Mouse (Mus musculus) limb, embryonic 13.5 days (tissue): Measurements from ENCODE around the gene Cacna2d3. TPM values are rescaled to one million over a fixed set of nuclear protein-coding genes. Genes with fewer than 3 reads are reported as not detected.

Source experiments
- ATAC-seq: fragments of 200-750 bp; cut with Nextera tagmentation; 2 replicates; pipeline ENCODE4 v1.8.0; 2017; ENCODE audit warnings: low read depth, moderate number of reproducible peaks, moderate TSS enrichment; ENCODE audit not compliant: low FRiP score
- H3K27ac ChIP-seq: fragments of 300-500 bp; sonication (generic); 2 replicates; pipeline ENCODE4 v1.5.1; 2015; ENCODE audit warnings: inconsistent platforms, mild to moderate bottlenecking, moderate library complexity
- H3K27me3 ChIP-seq: fragments of 300-500 bp; sonication (generic); 2 replicates; pipeline ENCODE4 v1.6.1; 2015; ENCODE audit warnings: mild to moderate bottlenecking, inconsistent platforms
- H3K36me3 ChIP-seq: fragments of 300-500 bp; sonication (generic); 2 replicates; pipeline ENCODE4 v1.6.1; 2015; ENCODE audit warnings: inconsistent platforms, mild to moderate bottlenecking, moderate library complexity
- H3K4me1 ChIP-seq: fragments of 300-500 bp; sonication (generic); 2 replicates; pipeline ENCODE4 v1.6.1; 2015; ENCODE audit warnings: inconsistent platforms
- H3K4me2 ChIP-seq: fragments of 300-500 bp; sonication (generic); replicated peaks from 2 replicates; pipeline ENCODE4 v1.6.1; 2015; ENCODE audit warnings: inconsistent platforms, mild to moderate bottlenecking, moderate library complexity
- H3K4me3 ChIP-seq: fragments of 300-500 bp; sonication (generic); 2 replicates; pipeline ENCODE4 v1.5.1; 2015; ENCODE audit warnings: moderate library complexity, mild to moderate bottlenecking, inconsistent platforms
- H3K9ac ChIP-seq: fragments of 300-500 bp; sonication (generic); 2 replicates; pipeline ENCODE4 v1.6.1; 2015; ENCODE audit warnings: mild to moderate bottlenecking, inconsistent platforms
- H3K9me3 ChIP-seq: fragments of 300-500 bp; sonication (generic); 2 replicates; pipeline ENCODE4 v1.6.1; 2016; ENCODE audit warnings: inconsistent platforms
- WGBS: fragments of 180-500 bp; shearing (Covaris S2); methylation state at CpG from one replicate; pipeline ENCODE4 v1.1.7; 2015; 5-methylcytosine and 5-hydroxymethylcytosine counted together
- polyA plus RNA-seq: library from polyadenylated mRNA; unstranded; fragments of >200 nt; fragmentation: Nextera tagmentation; extraction: Ambion mirVana; gene quantifications from 2 replicates; pipeline ENCODE4 v1.2.1, GENCODE M21; 2015

The Cacna2d3 gene
- polyA plus RNA-seq, 1 experiment from 2014 or later = 5.3 TPM

- no peak for ATAC-seq
- Histone ChIP-seq H3K36me3 (no peaks in the 10 kb centered on the region), H3K4me3 (no peak overlapping the region), H3K9me3 (no peaks in the 10 kb centered on the region), H3K4me2 (no peak overlapping the region), H3K27me3 (peaks cover 41% of the 10 kb centered on the region), H3K9ac (no peak overlapping the region), H3K27ac (no peak overlapping the region), H3K4me1 (no peaks in the 10 kb centered on the region)
- WGBS = 33% methylated on average over 18 of the region's 18 CpGs
These were observed 13.9 kb downstream of the Cacna2d3 start for GRCm38 (mm10) chr14:29707561-29708335.

DNA sequence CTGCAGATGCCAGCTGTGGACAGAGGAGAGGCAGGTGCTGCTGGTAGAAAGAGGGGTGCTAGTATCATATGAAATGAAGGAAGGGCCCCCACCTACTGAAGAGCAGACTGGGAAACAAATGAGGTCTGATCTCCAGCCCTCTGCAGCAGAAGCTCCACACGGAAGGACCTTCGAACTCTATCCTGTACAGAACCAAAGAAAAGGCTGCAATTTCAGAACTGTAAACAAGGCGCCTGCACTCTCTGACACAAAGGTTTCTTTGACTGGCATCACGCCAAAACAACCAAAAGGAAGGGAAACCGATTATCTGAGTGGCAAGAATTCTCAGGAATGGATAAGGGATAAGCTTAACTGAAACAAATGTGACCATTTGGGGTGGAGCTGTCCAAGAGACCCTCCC lies 18.9 kb downstream of the Cacna2d3 start:
- Histone ChIP-seq H3K4me1 (no peaks in the 10 kb centered on the region), H3K36me3 (no peaks in the 10 kb centered on the region), H3K27me3 (peaks cover 24% of the 10 kb centered on the region), H3K4me2 (no peak overlapping the region), H3K9ac (no peak overlapping the region), H3K4me3 (no peak overlapping the region), H3K9me3 (no peaks in the 10 kb centered on the region), H3K27ac (no peak overlapping the region)
- ATAC-seq = no peak
- 76% methylated on average over 5 of the region's 5 CpGs for WGBS

DNA sequence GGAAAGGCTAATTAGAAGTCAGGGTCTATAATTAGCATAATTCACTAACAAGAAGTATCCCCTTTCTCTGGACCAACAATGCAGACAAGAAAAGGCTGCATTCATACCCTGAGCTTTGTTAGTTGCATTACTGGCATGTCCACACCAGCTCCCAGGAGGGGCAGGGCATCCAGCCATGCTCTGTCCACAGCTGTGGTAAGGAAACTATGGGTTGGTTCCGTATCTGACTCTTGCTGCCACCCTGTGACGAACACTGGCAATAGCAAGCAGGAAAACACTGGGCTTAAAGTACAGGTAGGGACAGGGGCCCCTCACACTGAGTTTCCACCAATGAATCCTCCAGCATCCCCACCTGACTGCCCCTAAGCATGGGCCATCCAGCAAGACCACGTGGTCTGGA lies 25.5 kb downstream of the Cacna2d3 start:
- ATAC-seq = peak; percentile 24; the same call in 1 of the 2 replicates
- Histone ChIP-seq H3K4me1 (peaks cover 4% of the 10 kb centered on the region; the same call in 1 of the 2 replicates), H3K27me3 (peaks cover 9% of the 10 kb centered on the region)

DNA sequence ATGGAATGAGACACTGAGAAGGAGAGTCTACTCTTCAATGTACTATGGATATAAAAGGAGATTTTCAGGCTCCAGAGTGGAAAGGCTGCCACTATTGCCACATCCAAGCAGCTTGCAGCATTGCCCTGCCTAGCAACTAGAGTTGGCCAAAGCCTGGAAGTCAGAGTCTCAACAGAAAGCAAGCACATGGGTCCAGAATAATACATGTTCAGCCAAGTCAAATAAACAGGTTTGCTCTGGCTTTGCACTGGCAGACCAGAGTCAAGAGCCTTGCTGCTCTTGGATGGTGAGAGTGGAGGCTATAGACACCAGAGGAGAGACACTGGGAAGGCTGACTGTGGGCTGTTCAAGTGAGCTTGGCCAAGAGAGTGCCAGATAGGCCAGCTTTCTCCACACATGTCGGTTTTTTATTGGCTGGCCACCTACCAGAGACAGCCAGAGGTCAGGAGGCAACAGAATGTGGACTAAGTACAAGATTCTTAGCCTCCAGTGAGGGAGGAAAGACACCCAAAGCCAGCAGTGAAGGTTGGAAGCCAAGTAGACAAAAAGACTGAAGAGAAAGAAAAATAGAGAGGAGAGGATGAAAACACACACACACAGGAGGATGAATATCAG lies 49.1 kb downstream of the Cacna2d3 start:
- Histone ChIP-seq H3K4me1 (no peaks in the 10 kb centered on the region), H3K4me2 (no peak overlapping the region), H3K36me3 (no peaks in the 10 kb centered on the region), H3K27ac (no peak overlapping the region), H3K27me3 (no peaks in the 10 kb centered on the region), H3K4me3 (no peak overlapping the region), H3K9ac (no peak overlapping the region), H3K9me3 (no peaks in the 10 kb centered on the region)
- WGBS = 40% methylated on average over 1 of the region's 1 CpGs
- ATAC-seq = no peak

More for the DNA sequence above, 25.5 kb downstream of the Cacna2d3 start:
- Histone ChIP-seq H3K9ac (no peak overlapping the region), H3K4me2 (no peak overlapping the region), H3K36me3 (no peaks in the 10 kb centered on the region), H3K9me3 (no peaks in the 10 kb centered on the region), H3K27ac (no peak overlapping the region), H3K4me3 (no peak overlapping the region)
- WGBS = 10% methylated on average over 3 of the region's 3 CpGs

GRCm38 (mm10) chr14:29669826-29670225 lies 51.8 kb downstream of the Cacna2d3 start:
- no peak for ATAC-seq
- WGBS = 87% methylated on average over 5 of the region's 5 CpGs
- H3K27ac ChIP-seq = no peak overlapping the region
- H3K36me3 ChIP-seq = no peaks in the 10 kb centered on the region
- no peak overlapping the region for H3K4me3 ChIP-seq
- H3K4me1 ChIP-seq = no peaks in the 10 kb centered on the region
- no peaks in the 10 kb centered on the region for H3K27me3 ChIP-seq
- H3K4me2 ChIP-seq = no peak overlapping the region
- H3K9me3 ChIP-seq = no peaks in the 10 kb centered on the region
- no peak overlapping the region for H3K9ac ChIP-seq

- WGBS = 42% methylated on average over 1 of the region's 1 CpGs
- Histone ChIP-seq H3K4me2 (no peak overlapping the region), H3K36me3 (no peaks in the 10 kb centered on the region), H3K9ac (no peak overlapping the region), H3K4me3 (no peak overlapping the region), H3K27ac (no peak overlapping the region), H3K9me3 (no peaks in the 10 kb centered on the region), H3K4me1 (no peaks in the 10 kb centered on the region), H3K27me3 (no peaks in the 10 kb centered on the region)
- ATAC-seq = no peak
These were observed 64.7 kb downstream of the Cacna2d3 start for GRCm38 (mm10) chr14:29657006-29657405.

DNA sequence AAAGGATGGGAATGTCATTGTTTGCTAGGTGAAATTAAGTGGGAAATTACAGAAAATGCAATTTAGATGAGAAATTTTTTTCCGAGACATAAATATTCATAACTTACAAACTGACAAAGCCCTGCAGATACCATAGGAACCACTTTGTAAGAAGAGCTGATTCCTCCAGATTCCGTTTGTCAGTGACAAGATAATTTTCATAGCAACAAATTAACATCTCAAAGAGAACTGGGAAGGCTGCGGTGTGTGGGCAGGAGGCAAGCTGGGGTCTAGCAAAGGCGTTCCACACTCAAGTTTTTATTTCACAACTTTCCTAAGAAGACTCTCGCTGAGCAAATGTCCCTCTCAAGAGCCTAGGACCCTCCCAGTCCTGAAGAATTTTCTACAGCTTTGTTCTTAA lies 71.1 kb downstream of the Cacna2d3 start:
- Histone ChIP-seq H3K27ac (no peak overlapping the region), H3K27me3 (no peaks in the 10 kb centered on the region), H3K4me1 (no peaks in the 10 kb centered on the region), H3K4me3 (no peak overlapping the region), H3K9ac (no peak overlapping the region), H3K9me3 (no peaks in the 10 kb centered on the region), H3K4me2 (no peak overlapping the region), H3K36me3 (no peaks in the 10 kb centered on the region)
- 82% methylated on average over 5 of the region's 5 CpGs for WGBS
- no peak for ATAC-seq

DNA sequence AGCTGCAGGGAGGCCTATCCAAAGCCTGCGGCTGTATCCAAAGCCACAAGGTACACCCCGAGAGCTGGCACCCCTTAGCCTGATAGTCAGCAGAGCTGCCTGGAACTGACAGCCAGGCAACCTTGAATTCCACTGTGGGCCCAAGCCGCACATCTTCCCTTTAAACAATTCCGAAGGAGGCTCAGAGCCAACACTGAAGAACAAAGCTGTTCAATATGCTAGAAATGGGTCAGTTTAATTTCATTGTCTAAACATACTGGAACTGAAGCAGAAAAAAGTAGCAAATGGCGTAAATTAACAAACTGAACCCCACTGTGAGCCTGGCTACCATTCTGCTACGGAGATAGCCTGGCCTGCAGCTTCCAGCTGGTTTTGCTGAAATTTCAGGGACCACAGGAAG lies 72.9 kb downstream of the Cacna2d3 start:
- H3K4me1 ChIP-seq = no peaks in the 10 kb centered on the region
- ATAC-seq = no peak
- H3K36me3 ChIP-seq = no peaks in the 10 kb centered on the region
- H3K9me3 ChIP-seq = no peaks in the 10 kb centered on the region
- no peak overlapping the region for H3K4me3 ChIP-seq
- WGBS = 80% methylated on average over 6 of the region's 6 CpGs
- H3K4me2 ChIP-seq = no peak overlapping the region
- no peak overlapping the region for H3K9ac ChIP-seq
- H3K27ac ChIP-seq = no peak overlapping the region
- H3K27me3 ChIP-seq = no peaks in the 10 kb centered on the region

- H3K9ac ChIP-seq = no peak overlapping the region
- 84% methylated on average over 11 of the region's 11 CpGs for WGBS
- no peak overlapping the region for H3K4me3 ChIP-seq
- H3K4me2 ChIP-seq = no peak overlapping the region
- H3K4me1 ChIP-seq = no peaks in the 10 kb centered on the region
- no peaks in the 10 kb centered on the region for H3K36me3 ChIP-seq
- no peaks in the 10 kb centered on the region for H3K9me3 ChIP-seq
- H3K27me3 ChIP-seq = no peaks in the 10 kb centered on the region
- ATAC-seq = no peak
- no peak overlapping the region for H3K27ac ChIP-seq
These were observed 76.2 kb downstream of the Cacna2d3 start for GRCm38 (mm10) chr14:29645421-29645820.

GRCm38 (mm10) chr14:29643217-29643616 lies 78.4 kb downstream of the Cacna2d3 start:
- no peak overlapping the region for H3K4me2 ChIP-seq
- ATAC-seq = no peak
- no peak overlapping the region for H3K27ac ChIP-seq
- H3K27me3 ChIP-seq = no peaks in the 10 kb centered on the region
- H3K36me3 ChIP-seq = no peaks in the 10 kb centered on the region
- no peak overlapping the region for H3K9ac ChIP-seq
- no peak overlapping the region for H3K4me3 ChIP-seq
- H3K9me3 ChIP-seq = no peaks in the 10 kb centered on the region
- H3K4me1 ChIP-seq = no peaks in the 10 kb centered on the region
- 70% methylated on average over 4 of the region's 4 CpGs for WGBS

DNA sequence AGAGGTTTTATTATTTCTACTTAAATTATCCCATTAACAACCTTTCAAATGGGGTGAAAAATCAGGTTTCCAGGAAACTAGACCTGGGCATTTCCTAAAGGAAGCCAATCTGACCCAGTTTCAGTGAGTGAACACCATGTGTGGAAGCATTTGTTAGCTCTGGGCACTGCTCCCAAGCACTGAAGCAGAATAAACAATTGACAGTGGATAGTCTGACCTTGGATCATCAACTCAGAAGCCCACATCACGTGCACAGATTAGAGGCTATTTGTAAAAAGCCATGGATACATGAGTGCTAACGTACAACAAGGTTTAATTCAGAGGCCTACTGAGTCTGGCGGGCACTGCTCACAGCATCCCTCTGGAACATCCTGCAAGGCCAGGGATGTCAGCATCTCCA lies 82.4 kb downstream of the Cacna2d3 start:
- no peak for ATAC-seq
- Histone ChIP-seq H3K27ac (no peak overlapping the region), H3K4me1 (no peaks in the 10 kb centered on the region), H3K4me2 (no peak overlapping the region), H3K4me3 (no peak overlapping the region), H3K9ac (no peak overlapping the region), H3K9me3 (no peaks in the 10 kb centered on the region), H3K36me3 (no peaks in the 10 kb centered on the region), H3K27me3 (no peaks in the 10 kb centered on the region)
- 74% methylated on average over 3 of the region's 3 CpGs for WGBS

- H3K4me3 ChIP-seq = no peak overlapping the region
- WGBS = 68% methylated on average over 8 of the region's 8 CpGs
These were observed 93.5 kb downstream of the Cacna2d3 start for GRCm38 (mm10) chr14:29628213-29628612.

More at GRCm38 (mm10) chr14:29628213-29628612, 93.5 kb downstream of the Cacna2d3 start:
- no peak for ATAC-seq
- H3K9ac ChIP-seq = no peak overlapping the region
- no peaks in the 10 kb centered on the region; the same call in 1 of the 2 replicates for H3K9me3 ChIP-seq
- 0 out of 2 replicates have a peak, but pooled peaks cover 6% of the 10 kb centered on the region for H3K27me3 ChIP-seq
- H3K27ac ChIP-seq = no peak overlapping the region
- H3K4me2 ChIP-seq = no peak overlapping the region
- no peaks in the 10 kb centered on the region for H3K36me3 ChIP-seq
- no peaks in the 10 kb centered on the region for H3K4me1 ChIP-seq
